Mouse (Mus musculus): ENCODE measurements around the gene Uqcrh. TPM values are rescaled to one million over a fixed set of nuclear protein-coding genes. Genes with fewer than 3 reads are reported as not detected.

Uqcrh gene
- polyA plus RNA-seq, 1 experiment = not detected

DNA sequence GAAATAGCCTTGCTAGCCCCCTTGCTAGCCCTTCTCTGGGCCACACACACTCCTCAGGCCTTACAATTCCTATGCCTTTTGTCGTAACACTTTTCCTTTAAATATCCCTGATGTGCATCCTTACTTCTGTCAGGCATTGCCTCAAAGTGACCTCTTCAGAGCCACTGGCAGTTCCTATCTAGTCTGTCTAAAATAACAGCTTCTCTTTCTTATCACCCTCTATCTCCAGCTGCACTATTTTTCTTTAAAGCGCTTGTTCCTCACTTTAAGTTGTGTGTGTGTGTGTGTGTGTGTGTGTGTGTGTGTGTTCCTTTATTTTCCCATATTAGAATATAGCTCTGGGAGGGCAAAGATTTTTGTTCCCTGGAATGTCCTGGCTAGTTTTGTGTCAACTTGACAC lies 28.3 kb downstream of the Uqcrh start:
- Histone ChIP-seq H3K4me1 (ENCODE audit: control insufficient read depth, insufficient read depth, low read length) (no peaks in the 10 kb centered on the region), H3K27ac (ENCODE audit: insufficient read depth, low read depth, low read length) (no peak overlapping the region), H3K4me3 (ENCODE audit: insufficient read depth, low read depth, low read length) (no peak overlapping the region)
- 90% methylated on average over 2 of the region's 2 CpGs for WGBS
- TF ChIP-seq POLR2A (IDR thresholded peaks at IDR 0.05; ENCODE audit: insufficient read depth, low read depth, low read length) (no peak), CTCF (IDR thresholded peaks at IDR 0.05; ENCODE audit: insufficient read depth, low read depth, low read length) (no peak)

DNA sequence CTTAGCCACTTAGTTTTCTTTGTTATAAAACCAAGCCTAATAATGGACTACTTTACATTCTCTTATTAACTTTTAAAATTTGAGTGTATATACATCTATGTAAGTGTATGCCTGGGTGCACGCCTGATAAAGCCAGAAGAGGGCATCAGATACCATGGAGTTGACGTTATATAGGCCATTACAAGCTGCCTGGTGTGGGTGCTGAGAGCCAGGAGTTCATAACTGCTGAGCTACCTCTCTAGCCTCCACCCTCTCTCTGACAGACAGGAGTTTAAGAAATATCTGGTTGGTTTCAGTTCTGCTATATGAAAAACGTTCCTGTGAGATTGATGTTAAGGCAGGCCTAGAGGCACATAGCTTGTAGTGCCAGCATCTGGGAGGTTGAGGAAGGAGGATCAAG lies 32.7 kb downstream of the Uqcrh start:
- TF ChIP-seq POLR2A (IDR thresholded peaks at IDR 0.05; ENCODE audit: insufficient read depth, low read depth, low read length) = no peak
- no peak for TF ChIP-seq CTCF (IDR thresholded peaks at IDR 0.05; ENCODE audit: insufficient read depth, low read depth, low read length)
- 81% methylated on average over 3 of the region's 3 CpGs for WGBS

DNA sequence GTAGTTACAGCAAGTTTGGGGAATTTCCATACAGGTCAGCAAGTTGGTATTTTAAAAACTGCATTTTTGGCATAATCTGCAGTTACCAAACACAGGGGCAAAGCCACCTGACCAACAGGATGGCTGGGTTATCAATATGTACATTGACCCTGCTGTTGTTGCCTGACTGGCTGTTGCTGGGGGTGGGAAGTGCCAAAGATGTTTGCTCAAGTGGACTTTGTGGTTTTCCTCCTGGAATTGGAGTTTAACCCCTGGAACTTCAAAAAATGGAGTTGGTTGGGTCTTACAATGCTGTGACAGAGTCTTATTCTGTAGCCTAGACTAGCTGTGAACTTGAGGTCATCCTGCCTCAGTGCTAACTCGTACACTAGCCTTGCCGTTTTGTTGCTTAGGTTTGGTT lies 34.4 kb downstream of the Uqcrh start:
- Histone ChIP-seq H3K27ac (ENCODE audit: insufficient read depth, low read depth, low read length) (no peak overlapping the region), H3K4me1 (ENCODE audit: control insufficient read depth, insufficient read depth, low read length) (no peaks in the 10 kb centered on the region), H3K4me3 (ENCODE audit: insufficient read depth, low read depth, low read length) (no peak overlapping the region)
- TF ChIP-seq POLR2A (IDR thresholded peaks at IDR 0.05; ENCODE audit: insufficient read depth, low read depth, low read length) (no peak), CTCF (IDR thresholded peaks at IDR 0.05; ENCODE audit: insufficient read depth, low read depth, low read length) (no peak)
- 96% methylated on average over 2 of the region's 2 CpGs for WGBS

More for the DNA sequence above, 32.7 kb downstream of the Uqcrh start:
- Histone ChIP-seq H3K27ac (ENCODE audit: insufficient read depth, low read depth, low read length) (no peak overlapping the region), H3K4me1 (ENCODE audit: control insufficient read depth, insufficient read depth, low read length) (no peaks in the 10 kb centered on the region), H3K4me3 (ENCODE audit: insufficient read depth, low read depth, low read length) (no peak overlapping the region)

DNA sequence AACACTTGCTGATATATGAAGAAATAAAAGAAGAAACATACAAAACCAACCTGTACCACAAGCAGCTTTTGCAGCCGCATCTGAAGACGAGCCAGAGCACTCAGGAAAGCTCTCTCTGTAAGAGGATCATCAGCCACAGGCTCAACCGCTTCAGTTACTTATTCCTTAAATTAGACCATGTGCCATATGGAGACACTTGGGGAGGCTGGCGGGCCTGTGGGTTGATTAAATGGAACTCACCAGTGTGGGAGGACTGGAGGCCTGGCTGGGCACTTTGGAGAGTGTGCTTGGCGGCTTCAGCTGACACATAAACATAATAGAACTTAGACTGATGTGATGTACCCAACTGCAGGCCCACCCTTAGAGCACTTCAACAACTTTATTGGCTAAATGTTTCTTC lies 41.5 kb downstream of the Uqcrh start:
- TF ChIP-seq CTCF (IDR thresholded peaks at IDR 0.05; ENCODE audit: insufficient read depth, low read depth, low read length) (no peak), POLR2A (IDR thresholded peaks at IDR 0.05; ENCODE audit: insufficient read depth, low read depth, low read length) (no peak)
- WGBS = 90% methylated on average over 5 of the region's 5 CpGs
- H3K4me3 ChIP-seq (ENCODE audit: insufficient read depth, low read depth, low read length) = no peak overlapping the region
- no peak overlapping the region for H3K27ac ChIP-seq (ENCODE audit: insufficient read depth, low read depth, low read length)
- no peaks in the 10 kb centered on the region for H3K4me1 ChIP-seq (ENCODE audit: control insufficient read depth, insufficient read depth, low read length)

DNA sequence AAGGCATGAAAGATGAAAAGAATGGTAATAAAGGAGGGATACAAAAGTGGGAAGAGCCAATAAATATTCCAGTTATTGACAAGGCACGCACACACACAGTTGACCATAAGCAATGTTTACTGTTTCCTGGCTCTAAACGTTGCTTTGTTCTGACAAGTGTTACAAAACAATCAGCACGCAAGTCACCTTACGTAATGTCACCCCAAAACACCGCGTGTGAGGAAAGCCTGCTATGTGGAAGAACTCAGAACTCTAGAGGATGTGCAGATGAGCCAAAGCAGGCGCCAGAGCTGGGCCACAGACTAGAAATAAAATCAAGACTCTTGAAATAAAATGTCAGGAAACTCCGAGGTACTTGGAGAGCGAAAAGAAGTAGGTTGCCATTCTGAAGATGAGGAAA lies 42.0 kb downstream of the Uqcrh start:
- WGBS = 95% methylated on average over 9 of the region's 9 CpGs
- TF ChIP-seq POLR2A (IDR thresholded peaks at IDR 0.05; ENCODE audit: insufficient read depth, low read depth, low read length) (no peak), CTCF (IDR thresholded peaks at IDR 0.05; ENCODE audit: insufficient read depth, low read depth, low read length) (no peak)
- H3K4me1 ChIP-seq (ENCODE audit: control insufficient read depth, insufficient read depth, low read length) = no peaks in the 10 kb centered on the region
- no peak overlapping the region for H3K27ac ChIP-seq (ENCODE audit: insufficient read depth, low read depth, low read length)
- no peak overlapping the region for H3K4me3 ChIP-seq (ENCODE audit: insufficient read depth, low read depth, low read length)

DNA sequence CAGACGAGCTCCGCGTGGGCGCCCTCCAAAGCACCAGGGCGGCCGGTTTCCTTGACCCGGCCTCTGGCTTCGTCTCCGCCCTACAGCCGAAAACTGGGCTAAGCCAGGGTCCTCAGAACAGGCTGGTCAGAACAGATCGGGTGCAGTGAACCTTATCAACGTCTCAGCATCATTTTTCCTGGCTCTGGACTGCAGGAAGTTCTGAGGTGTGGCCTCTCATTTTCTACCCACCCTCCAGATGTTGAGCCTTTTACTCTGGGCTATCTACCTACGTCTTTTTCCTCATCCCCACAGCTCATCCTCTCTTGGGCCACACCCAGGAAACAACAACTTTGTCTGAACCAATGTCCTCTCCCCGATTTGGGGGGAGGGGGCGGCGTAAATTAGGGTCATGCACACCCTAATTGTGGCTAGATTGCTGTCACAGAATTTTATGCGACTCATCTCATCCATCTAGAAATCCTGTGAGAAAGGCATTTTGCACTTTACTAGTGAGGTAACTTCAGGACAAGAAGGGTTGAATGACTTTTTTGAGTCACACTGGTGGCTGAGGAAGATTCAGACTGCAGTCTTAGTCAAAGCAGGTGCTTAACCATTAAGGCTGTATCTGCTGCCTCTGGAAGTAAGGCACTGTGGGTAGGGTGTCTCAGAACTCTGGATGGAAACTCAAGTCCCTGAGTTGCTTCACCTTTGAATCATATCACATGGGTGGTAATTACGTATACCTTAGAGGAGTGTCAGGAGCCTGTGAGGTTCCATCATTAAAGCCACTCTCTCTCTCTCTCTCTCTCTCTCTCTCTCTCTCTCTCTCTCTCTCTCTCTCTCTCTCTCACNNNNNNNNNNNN lies 56.7 kb downstream of the Uqcrh start, which contains the start of gene Faah:
TSS of gene Faah (minus strand) at position 25 of the 845 bp plus-strand sequence.
- 16% methylated on average over 18 of the region's 18 CpGs for WGBS
- Histone ChIP-seq H3K4me3 (ENCODE audit: insufficient read depth, low read depth, low read length) (peak within 1 kb of the TSS; percentile 86), H3K27ac (ENCODE audit: insufficient read depth, low read depth, low read length) (no peak within 1 kb of the TSS), H3K4me1 (ENCODE audit: control insufficient read depth, insufficient read depth, low read length) (peaks cover 16% of the 10 kb centered on the region)
- TF ChIP-seq POLR2A (IDR thresholded peaks at IDR 0.05; ENCODE audit: insufficient read depth, low read depth, low read length) (0 out of 2 replicates have a peak, but pooled peaks have one; percentile 14), CTCF (IDR thresholded peaks at IDR 0.05; ENCODE audit: insufficient read depth, low read depth, low read length) (no peak)

DNA sequence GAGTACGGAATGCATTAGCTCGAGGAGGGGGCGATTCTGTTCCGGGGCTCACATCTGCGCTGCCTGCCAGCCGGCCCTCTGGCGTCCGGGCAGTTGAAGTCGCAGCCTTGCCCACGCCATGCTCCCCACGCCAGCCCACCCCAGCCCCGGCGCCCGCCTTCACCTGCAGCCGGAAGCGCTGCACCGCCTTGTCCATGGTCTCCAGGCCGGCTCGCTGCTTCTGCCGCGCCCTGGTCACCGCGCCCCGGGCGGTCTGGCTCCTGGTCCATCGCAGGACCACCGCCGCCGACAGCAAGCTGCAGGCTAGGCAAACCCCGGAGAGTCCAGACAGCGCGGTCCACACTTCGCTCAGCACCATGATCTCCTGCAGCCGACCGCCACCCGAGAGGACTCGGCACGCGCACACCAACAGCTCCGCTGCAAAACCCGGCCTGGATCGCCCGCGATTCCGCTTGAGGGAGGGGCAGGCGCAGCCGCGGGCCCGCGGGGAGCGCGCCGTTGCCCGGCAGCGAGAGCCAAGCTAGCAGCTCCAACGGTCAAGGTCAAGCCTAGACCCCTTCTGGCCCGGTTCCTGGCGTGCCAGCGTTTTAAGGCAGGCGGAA lies 57.5 kb downstream of the Uqcrh start:
- Histone ChIP-seq H3K4me3 (ENCODE audit: insufficient read depth, low read depth, low read length) (peak overlapping the region; percentile 86), H3K4me1 (ENCODE audit: control insufficient read depth, insufficient read depth, low read length) (peaks cover 16% of the 10 kb centered on the region), H3K27ac (ENCODE audit: insufficient read depth, low read depth, low read length) (no peak overlapping the region)
- TF ChIP-seq POLR2A (IDR thresholded peaks at IDR 0.05; ENCODE audit: insufficient read depth, low read depth, low read length) (peak; percentile 28; the same call in 1 of the 2 replicates), CTCF (IDR thresholded peaks at IDR 0.05; ENCODE audit: insufficient read depth, low read depth, low read length) (no peak)
- WGBS = under 1% methylated on average over 60 of the region's 60 CpGs

Other genes starting within 250 kb of the Uqcrh start
- gene Mob3c, start 247.0 kb downstream of the Uqcrh start, polyA plus RNA-seq (2012; ENCODE audit: insufficient read depth, insufficient read length, low replicate concordance, missing spikeins) = not detected in 2 replicates
- not detected in 2 replicates for gene Mknk1, start 235.9 kb downstream of the Uqcrh start, polyA plus RNA-seq (2012; ENCODE audit: insufficient read depth, insufficient read length, low replicate concordance, missing spikeins)
- gene Kncn, start 190.7 kb downstream of the Uqcrh start, polyA plus RNA-seq (2012; ENCODE audit: insufficient read depth, insufficient read length, low replicate concordance, missing spikeins) = not detected in 2 replicates
- gene 6430628N08Rik, start 184.4 kb downstream of the Uqcrh start, polyA plus RNA-seq (2012; ENCODE audit: insufficient read depth, insufficient read length, low replicate concordance, missing spikeins) = not detected in 2 replicates
- gene Dmbx1, start 135.1 kb downstream of the Uqcrh start, polyA plus RNA-seq (2012; ENCODE audit: insufficient read depth, insufficient read length, low replicate concordance, missing spikeins) = not detected in 2 replicates
- gene Faah, start 57.1 kb downstream of the Uqcrh start, polyA plus RNA-seq (2012; ENCODE audit: insufficient read depth, insufficient read length, low replicate concordance, missing spikeins) = not detected in 2 replicates
- gene Nsun4, start 21.2 kb downstream of the Uqcrh start, polyA plus RNA-seq (2012; ENCODE audit: insufficient read depth, insufficient read length, low replicate concordance, missing spikeins) = not detected in 2 replicates
- gene Lrrc41, start 198 bp upstream of the Uqcrh start, polyA plus RNA-seq (2012; ENCODE audit: insufficient read depth, insufficient read length, low replicate concordance, missing spikeins) = not detected in 2 replicates
- gene Rad54l, start 48.6 kb upstream of the Uqcrh start, polyA plus RNA-seq (2012; ENCODE audit: insufficient read depth, insufficient read length, low replicate concordance, missing spikeins) = not detected in 2 replicates
- not detected in 2 replicates for gene Pomgnt1, start 48.8 kb upstream of the Uqcrh start, polyA plus RNA-seq (2012; ENCODE audit: insufficient read depth, insufficient read length, low replicate concordance, missing spikeins)
- not detected in 2 replicates for gene Lurap1, start 76.3 kb upstream of the Uqcrh start, polyA plus RNA-seq (2012; ENCODE audit: insufficient read depth, insufficient read length, low replicate concordance, missing spikeins)
- not detected in 2 replicates for gene Tspan1, start 92.5 kb upstream of the Uqcrh start, polyA plus RNA-seq (2012; ENCODE audit: insufficient read depth, insufficient read length, low replicate concordance, missing spikeins)
- gene 1700042G07Rik, start 98.3 kb upstream of the Uqcrh start, polyA plus RNA-seq (2012; ENCODE audit: insufficient read depth, insufficient read length, low replicate concordance, missing spikeins) = not detected in 2 replicates
- not detected in 2 replicates for gene Gm49337, start 98.3 kb upstream of the Uqcrh start, polyA plus RNA-seq (2012; ENCODE audit: insufficient read depth, insufficient read length, low replicate concordance, missing spikeins)
- not detected in 2 replicates for gene Pik3r3, start 146.5 kb upstream of the Uqcrh start, polyA plus RNA-seq (2012; ENCODE audit: insufficient read depth, insufficient read length, low replicate concordance, missing spikeins)

All from olfactory bulb, adult 2 months (tissue).